Mouse (Mus musculus): ENCODE measurements around the gene Slain2.

DNA sequence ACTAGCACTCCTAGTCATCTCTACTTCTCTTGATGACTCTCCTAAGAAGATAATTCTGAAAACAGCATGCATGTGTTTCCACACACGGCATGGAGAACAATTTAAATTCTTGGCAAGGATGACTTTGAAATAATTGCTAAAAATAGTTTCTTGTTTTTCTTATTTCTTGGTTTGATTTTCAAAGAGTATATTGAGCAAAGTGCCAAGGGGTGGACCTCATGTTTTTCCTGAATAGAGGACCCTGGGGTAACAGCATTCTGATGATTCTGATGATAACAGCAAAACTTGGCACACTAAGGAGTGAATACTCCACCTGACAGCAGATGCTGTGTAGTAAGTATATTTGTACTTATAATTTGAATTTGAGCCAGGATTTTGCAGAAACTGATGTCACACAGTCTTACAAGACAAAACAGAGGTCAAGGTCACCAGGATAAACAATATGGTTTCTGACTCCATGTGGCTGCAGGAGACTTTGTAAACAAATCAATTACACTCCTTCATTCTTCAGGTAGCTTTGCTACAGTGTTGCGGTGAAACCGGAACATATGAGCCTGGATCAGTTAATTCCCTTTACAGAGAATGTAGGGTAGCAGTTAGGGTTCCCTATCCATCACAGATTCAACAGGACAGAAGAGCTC lies 11.1 kb upstream of the Slain2 start:
- no peak for TF ChIP-seq POLR2A (IDR thresholded peaks at IDR 0.05; ENCODE audit: insufficient read depth, low read depth, low read length)
- TF ChIP-seq CTCF (IDR thresholded peaks at IDR 0.05): no peak
- TF ChIP-seq EP300 (IDR thresholded peaks at IDR 0.05; ENCODE audit: insufficient read depth, low read depth, low read length): no peak
